Mouse (Mus musculus): ENCODE measurements around the gene Akt2.

GRCm38 (mm10) chr7:27609285-27609684 is 17.9 kb downstream of the Akt2 start:
- peak; percentile 47; the same call in 1 of the 2 replicates for TF ChIP-seq USF1 (IDR thresholded peaks at IDR 0.05; ENCODE audit: low read depth, low read length)
- no peak for TF ChIP-seq UBTF (IDR thresholded peaks at IDR 0.05; ENCODE audit: borderline replicate concordance, insufficient read depth, low read depth, low read length)
- 0 out of 2 replicates have a peak, but pooled peaks have one; percentile 26 for TF ChIP-seq MAX (IDR thresholded peaks at IDR 0.05; ENCODE audit: low read length)
- no peak for TF ChIP-seq CTCF (IDR thresholded peaks at IDR 0.05 in 2 of 3, conservative IDR thresholded peaks at IDR 0.05 in 1 of 3; ENCODE audit: control insufficient read depth in 1 of 3, insufficient read depth in 1 of 3, low read depth in 2 of 3, low read length in 3 of 3, poor library complexity in 1 of 3, severe bottlenecking in 1 of 3)
- TF ChIP-seq NELFE (IDR thresholded peaks at IDR 0.05; ENCODE audit: low read depth, low read length), result no peak
- no peak for TF ChIP-seq POLR2A (IDR thresholded peaks at IDR 0.05; ENCODE audit: control insufficient read depth in 1 of 2, insufficient read depth in 1 of 2, low read depth in 1 of 2, low read length in 2 of 2, poor library complexity in 1 of 2)
- no peak for TF ChIP-seq ZMIZ1 (IDR thresholded peaks at IDR 0.05; ENCODE audit: low read depth, low read length)
- no peak for TF ChIP-seq E2F4 (IDR thresholded peaks at IDR 0.05; ENCODE audit: borderline replicate concordance, low read depth, low read length)
- TF ChIP-seq MAFK (IDR thresholded peaks at IDR 0.05; ENCODE audit: borderline replicate concordance, low read depth, low read length), result no peak
- TF ChIP-seq EP300 (IDR thresholded peaks at IDR 0.05; ENCODE audit: low read depth in 1 of 2, low read length in 2 of 2), result no peak
